Mouse (Mus musculus) lung, embryonic 16.5 days (tissue): ENCODE results near the gene Asphd1. TPM values are rescaled to one million over a fixed set of nuclear protein-coding genes. Genes with fewer than 3 reads are reported as not detected.
"Not testable (repeated sequence)": the region's sequence is repeated elsewhere in the genome, so short reads cannot be mapped to it uniquely, and the experiment has no call there.

ENCODE experiments used
- ATAC-seq: fragments of 200-750 bp; cut with Nextera tagmentation; 2 replicates; pipeline ENCODE4 v1.8.0; 2017; ENCODE audit warnings: low read depth, mild to moderate bottlenecking, moderate library complexity
- H3K27ac ChIP-seq: fragments of 300-500 bp; sonication (generic); 2 replicates; pipeline ENCODE4 v1.5.1; 2014; ENCODE audit warnings: mild to moderate bottlenecking, control low read depth, low read length
- H3K27me3 ChIP-seq: fragments of 300-500 bp; sonication (generic); 2 replicates; pipeline ENCODE4 v1.6.1; 2014; ENCODE audit warnings: low read depth, low read length, mixed read lengths; ENCODE audit not compliant: control insufficient read depth, insufficient read depth
- H3K36me3 ChIP-seq: fragments of 300-500 bp; sonication (generic); 2 replicates; pipeline ENCODE4 v1.6.1; 2014; ENCODE audit warnings: low read length; ENCODE audit not compliant: control insufficient read depth, insufficient read depth
- H3K4me1 ChIP-seq: fragments of 300-500 bp; sonication (generic); replicated peaks from 2 replicates; pipeline ENCODE4 v1.6.1; 2014; ENCODE audit warnings: low read length, mixed read lengths; ENCODE audit not compliant: control insufficient read depth, insufficient read depth
- H3K4me2 ChIP-seq: fragments of 300-500 bp; sonication (generic); 2 replicates; pipeline ENCODE4 v1.6.1; 2014; ENCODE audit warnings: low read depth, low read length, control low read depth
- H3K4me3 ChIP-seq: fragments of 300-500 bp; sonication (generic); 2 replicates; pipeline ENCODE4 v1.5.1; 2014; ENCODE audit warnings: mild to moderate bottlenecking, low read length, control low read depth
- H3K9ac ChIP-seq: fragments of 300-500 bp; sonication (generic); 2 replicates; pipeline ENCODE4 v1.6.1; 2014; ENCODE audit warnings: low read length, control low read depth
- H3K9me3 ChIP-seq: fragments of 300-500 bp; sonication (generic); 2 replicates; pipeline ENCODE4 v1.6.1; 2016; ENCODE audit warnings: low read length; ENCODE audit not compliant: control insufficient read depth
- WGBS: fragments of 180-500 bp; shearing (Covaris S2); extraction: QIAGEN DNeasy Blood & Tissue Kit; methylation state at CpG from one replicate; pipeline ENCODE4 v1.1.7; 2014; 5-methylcytosine and 5-hydroxymethylcytosine counted together
- polyA plus RNA-seq: library from polyadenylated mRNA; unstranded; fragments of >200 nt; fragmentation: Nextera tagmentation; extraction: Ambion mirVana; gene quantifications from 2 replicates; pipeline ENCODE4 v1.2.1, GENCODE M21; 2015

Asphd1 gene
- polyA plus RNA-seq, 1 experiment from 2014 or later: 0.14 TPM

- Histone ChIP-seq H3K4me2 (no peak overlapping the region), H3K27ac (no peak overlapping the region), H3K4me3 (no peak overlapping the region), H3K9ac (no peak overlapping the region), H3K4me1 (no peaks in the 10 kb centered on the region), H3K9me3 (no peaks in the 10 kb centered on the region), H3K36me3 (no peaks in the 10 kb centered on the region), H3K27me3 (no peaks in the 10 kb centered on the region)
- WGBS: 64% methylated on average over 4 of the region's 4 CpGs
- no peak for ATAC-seq
These were observed 29.4 kb downstream of the Asphd1 start for GRCm38 (mm10) chr7:126919973-126920372.

DNA sequence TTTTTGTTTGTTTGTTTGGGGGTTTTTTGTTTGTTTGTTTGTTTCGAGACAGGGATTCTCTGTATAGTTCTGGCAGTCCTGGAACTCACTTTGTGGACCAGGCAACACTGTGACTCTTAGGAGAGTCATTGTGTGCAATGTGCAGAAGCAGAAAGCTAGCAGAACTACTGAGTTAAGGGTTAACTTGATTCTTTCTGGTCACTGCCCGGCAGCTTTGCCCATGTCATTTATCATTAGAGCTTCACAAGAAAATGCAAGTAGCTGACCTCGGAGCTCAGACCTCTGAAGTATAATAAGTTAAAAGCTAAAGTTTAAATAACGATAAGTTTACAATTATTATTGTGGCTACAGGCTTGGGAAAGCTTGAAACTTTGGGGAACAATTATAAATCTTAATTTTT, 31.0 kb downstream of the Asphd1 start:
- H3K9me3 ChIP-seq, H3K36me3 ChIP-seq, H3K4me2 ChIP-seq, H3K27ac ChIP-seq, H3K4me3 ChIP-seq, H3K27me3 ChIP-seq, H3K9ac ChIP-seq, H3K4me1 ChIP-seq, ATAC-seq: not testable (repeated sequence)
- WGBS: 16% methylated on average over 4 of the region's 4 CpGs

DNA sequence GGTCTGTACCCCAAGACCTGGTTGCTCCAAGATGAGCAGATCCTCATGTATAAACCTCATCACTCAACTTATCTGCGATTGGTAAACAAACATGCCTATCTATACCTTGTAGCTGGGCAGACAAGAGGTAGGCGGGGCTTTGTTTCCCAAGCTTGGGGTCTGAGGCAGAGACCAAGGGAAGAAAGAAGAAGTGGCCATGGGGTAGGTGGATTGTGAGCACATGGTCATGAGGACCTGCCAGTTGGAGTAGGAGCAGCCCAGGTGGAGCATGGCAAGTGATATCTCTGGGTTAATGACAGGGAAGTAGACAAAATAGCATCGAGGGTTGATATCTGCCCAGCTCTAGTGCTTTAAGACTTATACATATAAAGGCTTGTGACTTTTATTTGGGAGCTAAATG, 34.5 kb downstream of the Asphd1 start:
- 57% methylated on average over 3 of the region's 3 CpGs for WGBS
- Histone ChIP-seq H3K27ac (no peak overlapping the region), H3K9ac (no peak overlapping the region)

DNA sequence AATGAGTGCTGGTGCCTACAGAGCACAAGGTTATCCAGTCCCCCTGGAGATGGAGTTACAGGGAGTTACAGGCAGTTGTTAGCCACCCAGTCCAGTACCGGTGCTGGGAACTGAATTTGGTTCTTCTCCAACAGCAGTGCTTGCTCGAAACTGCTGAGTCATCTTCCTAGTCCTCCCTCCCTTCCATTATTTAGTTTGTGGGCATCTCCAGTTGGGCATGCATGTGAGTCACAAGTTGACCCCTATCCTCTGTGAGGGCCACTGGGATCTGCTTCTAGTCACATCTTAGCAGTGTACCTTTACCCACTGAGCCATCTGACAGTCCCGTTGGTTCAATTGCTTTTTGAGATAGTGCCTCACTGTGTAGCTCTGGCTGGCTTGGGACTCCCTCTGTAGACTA, 43.8 kb downstream of the Asphd1 start:
- Histone ChIP-seq H3K27me3 (no peaks in the 10 kb centered on the region), H3K4me3 (no peak overlapping the region), H3K36me3 (no peaks in the 10 kb centered on the region), H3K27ac (no peak overlapping the region), H3K4me2 (no peak overlapping the region), H3K9ac (no peak overlapping the region), H3K9me3 (no peaks in the 10 kb centered on the region), H3K4me1 (no peaks in the 10 kb centered on the region)
- 64% methylated on average over 3 of the region's 3 CpGs for WGBS
- ATAC-seq: no peak

More for the DNA sequence above, 34.5 kb downstream of the Asphd1 start:
- Histone ChIP-seq H3K27me3 (no peaks in the 10 kb centered on the region), H3K4me3 (no peak overlapping the region), H3K4me1 (no peaks in the 10 kb centered on the region), H3K4me2 (no peak overlapping the region), H3K36me3 (no peaks in the 10 kb centered on the region), H3K9me3 (no peaks in the 10 kb centered on the region)
- no peak for ATAC-seq

- 95% methylated on average over 7 of the region's 9 CpGs for WGBS
- ATAC-seq: not testable (repeated sequence)
These were observed 49.6 kb downstream of the Asphd1 start for GRCm38 (mm10) chr7:126899781-126900180.

GRCm38 (mm10) chr7:126898102-126898990, 51.0 kb downstream of the Asphd1 start:
- peak overlapping the region; percentile 82 for H3K9ac ChIP-seq
- WGBS: 11% methylated on average over 37 of the region's 37 CpGs
- no peaks in the 10 kb centered on the region for H3K27me3 ChIP-seq
- no peaks in the 10 kb centered on the region for H3K36me3 ChIP-seq
- H3K9me3 ChIP-seq: no peaks in the 10 kb centered on the region
- peak overlapping the region; percentile 78 for H3K4me2 ChIP-seq
- peak overlapping the region; percentile 68 for H3K4me3 ChIP-seq
- peaks cover 10% of the 10 kb centered on the region; the same call in 1 of the 2 replicates for H3K4me1 ChIP-seq
- peak overlapping the region; percentile 65 for H3K27ac ChIP-seq
- ATAC-seq: peak; percentile 98

More at GRCm38 (mm10) chr7:126899781-126900180, 49.6 kb downstream of the Asphd1 start:
- not testable (repeated sequence) for H3K36me3 ChIP-seq, H3K27ac ChIP-seq, H3K4me1 ChIP-seq, H3K27me3 ChIP-seq, H3K4me3 ChIP-seq, H3K9me3 ChIP-seq, H3K4me2 ChIP-seq, H3K9ac ChIP-seq

GRCm38 (mm10) chr7:126897390-126898101, 51.8 kb downstream of the Asphd1 start:
- 16% methylated on average over 14 of the region's 16 CpGs for WGBS
- Histone ChIP-seq H3K27me3 (no peaks in the 10 kb centered on the region), H3K9ac (peak overlapping the region; percentile 82), H3K9me3 (no peaks in the 10 kb centered on the region), H3K4me3 (peak overlapping the region; percentile 68), H3K36me3 (no peaks in the 10 kb centered on the region), H3K4me1 (peaks cover 10% of the 10 kb centered on the region; the same call in 1 of the 2 replicates), H3K27ac (peak overlapping the region; percentile 65), H3K4me2 (peak overlapping the region; percentile 78)
- peak; percentile 5; the same call in 1 of the 2 replicates for ATAC-seq

DNA sequence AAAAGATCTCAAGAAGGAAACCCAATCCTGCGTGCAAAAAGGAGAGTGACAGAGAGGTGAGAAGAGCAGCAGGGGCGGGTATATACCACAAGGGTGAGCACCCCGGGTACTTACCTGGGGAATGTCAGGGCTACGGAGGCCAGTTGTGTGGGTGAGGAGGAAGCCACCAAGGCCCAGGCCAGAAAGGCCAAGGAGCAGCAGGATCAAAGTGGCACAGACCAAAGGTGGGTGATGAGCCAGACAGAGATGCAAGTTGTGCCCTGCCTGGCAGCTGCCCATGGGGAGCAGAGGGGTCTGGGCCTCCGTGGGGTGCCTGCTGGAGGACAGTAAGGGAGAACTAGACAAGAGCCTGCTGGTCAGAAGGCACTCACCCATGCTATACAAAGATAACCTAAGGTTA, 52.5 kb downstream of the Asphd1 start:
- Histone ChIP-seq H3K4me1 (peaks cover 10% of the 10 kb centered on the region; the same call in 1 of the 2 replicates), H3K36me3 (no peaks in the 10 kb centered on the region), H3K27ac (no peak overlapping the region; the same call in 1 of the 2 replicates), H3K4me3 (no peak overlapping the region), H3K4me2 (peak overlapping the region; percentile 78), H3K27me3 (no peaks in the 10 kb centered on the region), H3K9ac (peak overlapping the region; percentile 82; the same call in 1 of the 2 replicates), H3K9me3 (no peaks in the 10 kb centered on the region)
- 73% methylated on average over 5 of the region's 5 CpGs for WGBS
- no peak for ATAC-seq
